Mouse (Mus musculus): ENCODE results near the gene Esx1.
A peak's percentile ranks its signal among the peaks of the same experiment; 100 is the strongest.

The Esx1 gene

DNA sequence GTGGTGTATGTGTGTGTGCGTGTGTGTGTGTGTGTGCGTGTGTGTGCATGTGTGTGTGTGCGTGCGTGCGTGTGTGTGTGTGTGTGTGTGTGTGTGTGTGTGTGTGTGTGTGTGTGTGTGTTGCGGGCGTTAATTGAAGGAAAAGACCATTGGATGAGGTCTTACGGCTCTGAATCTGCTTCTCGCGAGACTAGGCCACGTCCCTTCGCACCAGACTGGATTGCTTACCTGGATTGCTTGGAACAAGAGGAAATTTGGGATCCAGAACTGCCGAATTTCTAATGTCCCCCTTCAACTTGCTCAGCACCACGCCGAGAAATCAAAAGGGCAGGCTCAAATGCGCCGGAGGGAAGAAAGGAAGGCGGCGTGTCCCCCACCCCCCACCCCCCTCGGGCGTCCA, at the start of gene Esx1:
TSS of gene Esx1 (minus strand) at position 366 of the 400 bp plus-strand sequence.
- DNase-seq (ENCODE audit: low read depth, low spot score), result no peak

- DNase-seq (ENCODE audit: low read depth, low spot score), result no peak
These were observed 48.1 kb upstream of the Esx1 start for GRCm38 (mm10) chrX:137170021-137170420.

DNA sequence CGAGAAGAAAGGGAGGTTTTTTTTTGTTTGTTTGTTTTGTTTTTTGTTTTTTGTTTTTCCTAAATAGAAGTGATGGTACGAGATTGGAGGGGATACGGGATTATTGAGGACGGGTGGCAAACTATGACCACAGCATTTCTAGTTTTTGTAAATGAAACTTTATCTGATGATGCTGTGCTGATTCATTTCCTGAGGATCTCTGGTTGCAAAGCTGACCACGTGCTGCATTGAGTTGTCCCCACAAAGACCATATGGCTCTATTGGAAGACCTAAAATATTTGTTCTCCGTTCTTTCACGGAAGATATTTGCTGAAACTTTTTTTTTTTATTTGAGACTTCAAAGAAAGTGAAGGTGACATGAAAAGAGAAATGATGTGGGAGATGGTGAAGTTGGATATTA, 45.8 kb upstream of the Esx1 start:
- no peak for DNase-seq (ENCODE audit: low read depth, low spot score)

DNA sequence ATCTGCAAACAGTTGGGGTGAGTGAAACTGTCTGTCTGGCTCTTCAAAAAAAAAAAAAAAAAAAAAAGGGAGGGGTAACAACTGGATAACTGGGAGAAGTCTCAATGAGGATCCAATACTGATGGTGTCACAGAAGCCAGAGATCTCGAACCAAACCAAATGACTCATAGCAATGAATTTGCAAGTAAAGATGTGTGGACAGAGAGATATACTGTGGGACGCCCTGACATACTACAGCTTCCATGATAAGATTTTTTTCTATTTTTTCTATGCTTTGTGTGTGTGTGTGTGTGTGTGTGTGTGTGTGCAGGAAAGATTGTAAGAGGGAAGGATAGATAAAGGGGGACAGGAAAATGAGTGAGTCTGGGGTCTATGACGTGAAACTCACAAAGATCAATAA, 43.7 kb upstream of the Esx1 start:
- DNase-seq (ENCODE audit: low read depth, low spot score), result no peak

- no peak for DNase-seq (ENCODE audit: low read depth, low spot score)
These were observed 40.8 kb upstream of the Esx1 start for GRCm38 (mm10) chrX:137162700-137163099.

DNA sequence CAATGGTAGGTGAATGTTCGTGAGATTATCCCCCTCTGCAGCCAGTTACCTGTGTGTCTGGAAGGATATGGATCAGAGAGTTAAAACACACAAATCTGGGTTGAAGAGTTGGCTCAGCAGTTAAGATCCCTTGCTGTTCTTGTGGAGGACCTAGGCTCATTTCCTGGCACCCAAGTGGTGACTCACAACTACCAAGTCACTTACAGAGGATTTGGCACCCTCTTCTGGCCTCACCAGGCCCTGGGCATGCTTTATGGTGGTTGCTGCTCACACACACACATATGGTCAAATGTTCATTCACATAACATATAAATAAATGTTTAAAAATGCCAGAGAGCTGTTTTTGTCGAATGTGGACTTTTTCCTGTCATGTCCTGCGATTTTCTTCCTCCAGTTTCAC, 39.1 kb upstream of the Esx1 start:
- no peak for DNase-seq (ENCODE audit: low read depth, low spot score)

- no peak for DNase-seq (ENCODE audit: low read depth, low spot score)
These were observed 27.2 kb upstream of the Esx1 start for GRCm38 (mm10) chrX:137149050-137149449.

DNA sequence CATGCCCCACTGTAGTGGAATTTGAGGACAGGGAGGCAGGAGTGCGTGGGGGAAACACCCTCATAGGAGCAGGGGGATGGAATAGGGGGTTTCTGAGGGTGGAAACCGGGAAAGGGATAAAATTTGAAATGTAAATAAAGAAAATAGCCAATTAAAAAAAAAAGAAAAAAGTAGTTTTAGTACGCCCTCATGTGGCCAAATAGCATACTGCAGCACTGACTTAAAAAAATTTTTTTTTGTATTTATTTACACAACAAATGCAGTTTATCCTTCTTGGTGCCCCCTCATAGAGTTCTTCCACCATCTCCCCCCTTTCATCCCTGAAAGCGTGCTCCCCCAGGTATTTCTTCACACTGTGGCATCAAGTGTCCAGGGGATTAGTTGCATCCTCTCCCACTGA, 22.8 kb upstream of the Esx1 start:
- no peak for DNase-seq (ENCODE audit: low read depth, low spot score)

- no peak for DNase-seq (ENCODE audit: low read depth, low spot score)
These were observed 21.8 kb upstream of the Esx1 start for GRCm38 (mm10) chrX:137143726-137144125.

DNA sequence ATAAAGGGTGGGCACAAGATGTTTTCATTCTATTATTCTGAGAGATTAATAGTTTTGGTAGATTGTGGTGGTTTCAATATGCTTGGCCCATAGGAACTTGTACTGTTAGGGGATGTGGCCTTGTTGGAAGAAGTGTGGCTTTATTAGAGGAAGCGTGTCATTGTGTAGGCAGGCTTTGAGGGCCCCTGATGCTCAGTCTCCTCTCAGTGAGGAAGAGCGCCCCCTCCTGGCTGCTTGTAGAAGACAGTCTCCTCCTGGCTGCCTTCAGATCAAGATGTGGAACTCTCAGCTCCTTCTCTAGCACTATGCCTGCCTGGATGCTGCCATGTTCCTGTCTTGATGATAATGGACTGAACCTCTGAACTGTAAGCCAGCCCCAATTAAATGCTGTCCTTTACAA, 20.7 kb upstream of the Esx1 start:
- DNase-seq (ENCODE audit: low read depth, low spot score), result no peak

DNA sequence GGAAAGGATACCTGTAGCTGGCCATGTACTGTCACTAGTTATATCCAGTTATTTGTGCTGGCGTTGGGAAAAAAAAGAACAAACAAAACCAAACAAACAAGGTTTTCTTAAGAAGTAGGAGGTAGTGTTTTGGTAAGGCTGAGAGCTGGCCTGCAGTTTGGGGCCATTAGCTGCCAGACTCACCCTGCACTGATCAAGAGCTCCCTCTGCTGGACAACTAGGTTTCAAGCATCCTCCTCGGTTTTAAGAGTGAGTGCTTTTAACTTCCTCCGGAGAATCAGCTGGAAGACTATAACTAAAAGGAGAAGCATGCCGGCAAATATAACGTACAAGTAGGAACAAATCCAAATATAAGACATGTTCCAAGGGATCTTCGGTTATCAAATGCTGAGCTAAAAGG, 19.8 kb upstream of the Esx1 start:
- peak; percentile 12 for DNase-seq (ENCODE audit: low read depth, low spot score)

DNA sequence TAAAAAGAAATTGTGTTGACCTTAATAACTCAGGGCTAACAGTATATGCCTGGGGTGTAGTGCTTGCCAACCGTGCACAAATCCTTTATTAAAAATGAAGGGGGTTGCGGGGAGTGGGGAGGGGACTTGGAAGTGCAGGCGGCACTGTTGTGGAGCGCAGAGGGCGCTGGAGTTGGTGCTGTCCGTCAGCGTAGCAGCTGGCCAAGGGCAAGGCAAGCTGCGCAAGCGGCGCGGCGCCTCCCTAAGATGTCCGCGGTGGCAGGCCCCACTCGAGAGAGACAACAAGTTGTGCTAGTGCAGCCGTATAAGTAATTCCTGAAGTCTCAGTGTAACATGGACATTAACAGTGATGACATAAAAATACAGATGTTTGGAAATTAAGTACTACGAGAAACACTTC, 5.7 kb upstream of the Esx1 start:
- DNase-seq (ENCODE audit: low read depth, low spot score), result no peak

- DNase-seq (ENCODE audit: low read depth, low spot score), result no peak
These were observed 2.0 kb downstream of the Esx1 start for GRCm38 (mm10) chrX:137119675-137120423.

DNA sequence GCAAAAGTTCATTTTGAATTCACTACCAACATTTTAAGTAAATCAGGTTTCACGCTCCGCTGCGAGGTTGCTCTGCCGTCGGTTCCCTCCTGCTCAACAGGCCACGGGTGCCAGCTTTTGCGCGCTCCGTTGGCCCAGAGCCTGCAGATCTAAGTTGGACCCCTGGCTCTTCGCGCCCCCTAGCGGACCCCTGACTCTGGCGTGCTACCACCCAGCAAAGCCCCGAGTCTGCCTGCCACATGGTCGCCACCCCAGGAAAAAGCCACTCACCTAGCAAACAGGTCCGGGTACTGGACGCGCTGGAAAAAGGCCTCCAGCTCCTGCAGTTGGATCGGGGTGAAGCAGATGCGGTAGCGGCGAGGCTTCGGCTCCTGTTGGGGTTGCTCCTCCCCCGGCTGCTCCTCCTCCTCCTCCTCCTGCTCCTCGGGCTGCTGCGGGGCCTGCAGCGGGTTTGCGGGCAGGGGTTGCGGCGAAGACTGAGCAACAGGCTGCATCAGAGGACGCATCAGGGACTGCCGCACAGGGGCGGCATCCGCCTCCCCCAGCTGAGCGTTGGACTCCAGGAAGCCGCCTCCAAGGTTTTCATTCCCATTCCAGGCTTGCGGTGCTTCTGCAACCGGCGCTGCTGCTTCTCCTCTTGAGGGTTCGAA, 3.7 kb downstream of the Esx1 start:
- DNase-seq (ENCODE audit: low read depth, low spot score), result no peak

DNA sequence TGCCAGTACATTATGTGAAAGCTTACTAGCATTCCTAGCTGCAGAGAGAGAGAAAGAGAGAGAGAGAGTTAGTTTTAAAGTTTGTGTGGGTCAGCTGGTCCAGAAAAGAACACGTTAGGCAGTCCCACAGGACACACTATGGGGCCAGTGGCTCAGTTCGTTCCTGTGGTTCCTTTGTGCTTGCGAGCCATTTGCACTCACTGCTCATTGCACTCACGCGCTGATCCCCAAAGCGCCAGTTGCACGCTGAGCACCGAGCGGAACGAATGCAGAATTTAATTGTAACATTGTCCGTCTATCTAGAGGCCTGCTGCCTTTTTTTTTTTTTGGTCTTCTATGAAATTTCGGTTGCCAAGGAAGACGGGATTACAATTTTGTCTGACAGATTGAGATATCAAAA, 15.4 kb downstream of the Esx1 start:
- DNase-seq (ENCODE audit: low read depth, low spot score), result no peak

DNA sequence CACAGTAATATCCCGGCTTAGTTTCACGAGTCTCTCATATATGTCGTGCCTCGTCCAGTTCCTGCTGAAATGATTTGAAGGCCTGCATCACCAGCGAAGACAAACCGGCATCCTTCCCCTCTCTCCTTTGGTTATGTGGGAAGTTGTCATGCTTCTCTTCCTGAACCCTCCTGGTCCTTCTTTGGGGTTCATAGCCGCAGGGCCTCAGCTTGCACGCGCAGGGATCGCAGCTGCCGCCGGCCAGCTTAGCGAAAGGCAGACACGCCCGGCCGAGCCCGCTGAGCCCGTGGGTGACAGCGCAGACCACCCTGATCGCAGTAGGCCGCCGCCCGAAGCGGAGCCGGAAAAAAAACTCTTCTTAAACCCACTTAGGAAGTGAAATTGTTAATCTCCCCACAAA, 17.4 kb downstream of the Esx1 start:
- DNase-seq (ENCODE audit: low read depth, low spot score), result no peak
